Mouse (Mus musculus) thymus, adult 2 months (tissue): ENCODE measurements at regions not wholly inside any gene's neighbourhood (a gene's known extent, or its start where the extent isn't known, plus 50 kb on each side); places are given as distances from the start of the nearest gene placed in this dataset.

Experiments
- DNase-seq: peaks from one replicate; pipeline ENCODE4 v3.0.0; 2021
- H3K27ac ChIP-seq: fragments of 200-500 bp; 2 replicates; pipeline ENCODE4 v1.5.1; 2012; ENCODE audit warnings: low read length, control low read depth; ENCODE audit not compliant: control insufficient read depth, insufficient read depth
- H3K27me3 ChIP-seq: fragments of 200-500 bp; 2 replicates; pipeline ENCODE4 v1.6.1; 2012; ENCODE audit warnings: mild to moderate bottlenecking, low read length, moderate library complexity, mixed read lengths; ENCODE audit not compliant: control insufficient read depth, insufficient read depth
- H3K36me3 ChIP-seq: fragments of 200-500 bp; 2 replicates; pipeline ENCODE4 v1.6.1; 2012; ENCODE audit warnings: mild to moderate bottlenecking, low read length, moderate library complexity; ENCODE audit not compliant: control insufficient read depth, insufficient read depth
- H3K4me1 ChIP-seq: fragments of 200-500 bp; replicated peaks from 2 replicates; pipeline ENCODE4 v1.6.1; 2012; ENCODE audit warnings: low read length; ENCODE audit not compliant: control insufficient read depth, insufficient read depth
- H3K4me3 ChIP-seq: fragments of 200-500 bp; 2 replicates; pipeline ENCODE4 v1.5.1; 2012; ENCODE audit warnings: mild to moderate bottlenecking, low read length, control low read depth, moderate library complexity; ENCODE audit not compliant: control insufficient read depth, insufficient read depth
- CTCF ChIP-seq: fragments of 200-500 bp; IDR thresholded peaks from 2 replicates; pipeline ENCODE4 v1.5.1; 2012; ENCODE audit warnings: mild to moderate bottlenecking, control low read depth, low read length, moderate library complexity, borderline replicate concordance; ENCODE audit not compliant: control insufficient read depth, poor library complexity, insufficient read depth; ENCODE audit errors: extremely low read depth
- POLR2A ChIP-seq: fragments of 200-500 bp; IDR thresholded peaks from 2 replicates; pipeline ENCODE4 v1.6.1; 2012; ENCODE audit warnings: mild to moderate bottlenecking, low read length, control low read depth, moderate library complexity; ENCODE audit not compliant: control insufficient read depth, poor library complexity, insufficient read depth; ENCODE audit errors: extremely low read depth
- WGBS: fragments of 180-500 bp; shearing (Covaris S2); methylation state at CpG from one replicate; pipeline ENCODE4 v1.1.7; 2018; 5-methylcytosine and 5-hydroxymethylcytosine counted together

GRCm38 (mm10) chr4:125279165-125279564 lies 151.5 kb upstream of the Zc3h12a start:
- DNase-seq: no peak
- no peaks in the 10 kb centered on the region for H3K36me3 ChIP-seq
- H3K27ac ChIP-seq: no peak overlapping the region
- no peaks in the 10 kb centered on the region for H3K27me3 ChIP-seq
- WGBS: 64% methylated on average over 7 of the region's 7 CpGs
- no peak overlapping the region for H3K4me3 ChIP-seq
- H3K4me1 ChIP-seq: no peaks in the 10 kb centered on the region
- no peak for TF ChIP-seq CTCF
- TF ChIP-seq POLR2A: no peak

- H3K36me3 ChIP-seq: no peaks in the 10 kb centered on the region
- no peak overlapping the region for H3K4me3 ChIP-seq
- H3K4me1 ChIP-seq: no peaks in the 10 kb centered on the region
- DNase-seq: no peak
- 69% methylated on average over 6 of the region's 6 CpGs for WGBS
- no peak for TF ChIP-seq CTCF
- no peak for TF ChIP-seq POLR2A
- H3K27me3 ChIP-seq: no peaks in the 10 kb centered on the region
- no peak overlapping the region for H3K27ac ChIP-seq
Measured at GRCm38 (mm10) chr4:125276861-125277260, 149.2 kb upstream of the Zc3h12a start.

GRCm38 (mm10) chr4:125275259-125275658 lies 147.6 kb upstream of the Zc3h12a start:
- DNase-seq: no peak
- Histone ChIP-seq H3K27ac (no peak overlapping the region), H3K36me3 (no peaks in the 10 kb centered on the region), H3K4me1 (no peaks in the 10 kb centered on the region), H3K4me3 (no peak overlapping the region), H3K27me3 (no peaks in the 10 kb centered on the region)
- TF ChIP-seq POLR2A: no peak
- TF ChIP-seq CTCF: no peak
- 4% methylated on average over 13 of the region's 13 CpGs for WGBS

GRCm38 (mm10) chr4:125270951-125271350 lies 143.3 kb upstream of the Zc3h12a start:
- WGBS: 84% methylated on average over 14 of the region's 14 CpGs

GRCm38 (mm10) chr4:125266212-125266611 lies 138.6 kb upstream of the Zc3h12a start:
- Histone ChIP-seq H3K36me3 (no peaks in the 10 kb centered on the region), H3K27me3 (no peaks in the 10 kb centered on the region), H3K27ac (no peak overlapping the region), H3K4me3 (no peak overlapping the region), H3K4me1 (no peaks in the 10 kb centered on the region)
- TF ChIP-seq CTCF (no peak), POLR2A (no peak)
- no peak for DNase-seq
- WGBS: 82% methylated on average over 1 of the region's 1 CpGs

More at GRCm38 (mm10) chr4:125270951-125271350, 143.3 kb upstream of the Zc3h12a start:
- H3K4me1 ChIP-seq: no peaks in the 10 kb centered on the region
- no peaks in the 10 kb centered on the region for H3K27me3 ChIP-seq
- TF ChIP-seq POLR2A: no peak
- no peak for TF ChIP-seq CTCF
- no peak for DNase-seq
- no peaks in the 10 kb centered on the region for H3K36me3 ChIP-seq
- H3K27ac ChIP-seq: no peak overlapping the region
- H3K4me3 ChIP-seq: no peak overlapping the region

- no peaks in the 10 kb centered on the region for H3K4me1 ChIP-seq
- WGBS: 14% methylated on average over 5 of the region's 5 CpGs
- no peaks in the 10 kb centered on the region for H3K27me3 ChIP-seq
- H3K4me3 ChIP-seq: no peak overlapping the region
- DNase-seq: peak; percentile 25
- TF ChIP-seq CTCF (peak; percentile 79; the same call in 1 of the 2 replicates), POLR2A (no peak)
- H3K36me3 ChIP-seq: no peaks in the 10 kb centered on the region
- no peak overlapping the region for H3K27ac ChIP-seq
Measured at GRCm38 (mm10) chr4:125265575-125265974, 137.9 kb upstream of the Zc3h12a start.

GRCm38 (mm10) chr4:125265065-125265464 lies 137.4 kb upstream of the Zc3h12a start:
- TF ChIP-seq CTCF (no peak), POLR2A (no peak)
- 44% methylated on average over 7 of the region's 7 CpGs for WGBS
- no peaks in the 10 kb centered on the region for H3K36me3 ChIP-seq
- H3K27me3 ChIP-seq: no peaks in the 10 kb centered on the region
- no peak overlapping the region for H3K27ac ChIP-seq
- DNase-seq: no peak
- no peak overlapping the region for H3K4me3 ChIP-seq
- no peaks in the 10 kb centered on the region for H3K4me1 ChIP-seq
